Mouse (Mus musculus): ENCODE results near the gene Serpina3n.
"Not testable (repeated sequence)": the region's sequence is repeated elsewhere in the genome, so short reads cannot be mapped to it uniquely, and the experiment has no call there.

Serpina3n gene

GRCm38 (mm10) chr12:104406454-104406885 is at the start of gene Serpina3n:
TSS of gene Serpina3n (plus strand) at chr12:104406729.
- in situ Hi-C loops (cut with MboI, MseI), result no loop called here

GRCm38 (mm10) chr12:104369986-104370385 is 36.5 kb upstream of the Serpina3n start:
- in situ Hi-C loops (cut with MboI, MseI), result no loop called here

- in situ Hi-C loops (cut with MboI, MseI), result not testable (repeated sequence)
These were observed 29.4 kb upstream of the Serpina3n start for GRCm38 (mm10) chr12:104377179-104377578.

GRCm38 (mm10) chr12:104378351-104378750 is 28.2 kb upstream of the Serpina3n start:
- in situ Hi-C loops (cut with MboI, MseI), result not testable (repeated sequence)

GRCm38 (mm10) chr12:104378815-104379214 is 27.7 kb upstream of the Serpina3n start:
- in situ Hi-C loops (cut with MboI, MseI), result not testable (repeated sequence)

- in situ Hi-C loops (cut with MboI, MseI), result no loop called here
These were observed 26.7 kb upstream of the Serpina3n start for GRCm38 (mm10) chr12:104379856-104380255.

- in situ Hi-C loops (cut with MboI, MseI), result not testable (repeated sequence)
These were observed 25.4 kb upstream of the Serpina3n start for GRCm38 (mm10) chr12:104381071-104381604.

GRCm38 (mm10) chr12:104385987-104386386 is 20.5 kb upstream of the Serpina3n start:
- in situ Hi-C loops (cut with MboI, MseI), result not testable (repeated sequence)

- in situ Hi-C loops (cut with MboI, MseI), result not testable (repeated sequence)
These were observed 19.7 kb upstream of the Serpina3n start for GRCm38 (mm10) chr12:104386878-104387277.

GRCm38 (mm10) chr12:104388477-104388876 is 18.1 kb upstream of the Serpina3n start:
- in situ Hi-C loops (cut with MboI, MseI), result no loop called here

GRCm38 (mm10) chr12:104391057-104391456 is 15.5 kb upstream of the Serpina3n start:
- in situ Hi-C loops (cut with MboI, MseI), result not testable (repeated sequence)

GRCm38 (mm10) chr12:104403968-104404367 is 2.6 kb upstream of the Serpina3n start:
- in situ Hi-C loops (cut with MboI, MseI), result no loop called here

- in situ Hi-C loops (cut with MboI, MseI), result loop anchor here in 1 of 2 experiments (5.0 kb wide), 1 partner anchor 340 kb away; no protein-coding TSS in a partner anchor
These were observed 6.0 kb downstream of the Serpina3n start for GRCm38 (mm10) chr12:104412507-104412906.

GRCm38 (mm10) chr12:104414576-104414975 is 8.0 kb downstream of the Serpina3n start:
- in situ Hi-C loops (cut with MboI, MseI), result loop anchor here in 1 of 2 experiments (5.0 kb wide), 1 partner anchor 342 kb away; no protein-coding TSS in a partner anchor

- in situ Hi-C loops (cut with MboI, MseI), result loop anchor here in 1 of 2 experiments (5.0 kb wide), 1 partner anchor 353 kb away; no protein-coding TSS in a partner anchor
These were observed 9.2 kb downstream of the Serpina3n start for GRCm38 (mm10) chr12:104415625-104416315.

GRCm38 (mm10) chr12:104418340-104419135 is 12.0 kb downstream of the Serpina3n start:
- in situ Hi-C loops (cut with MboI, MseI), result loop anchor here in 1 of 2 experiments (5.0 kb wide), 1 partner anchor 356 kb away; no protein-coding TSS in a partner anchor

- in situ Hi-C loops (cut with MboI, MseI), result loop anchor here in 1 of 2 experiments (5.0 kb wide), 1 partner anchor 357 kb away; no protein-coding TSS in a partner anchor
These were observed 12.6 kb downstream of the Serpina3n start for GRCm38 (mm10) chr12:104419136-104419462.

GRCm38 (mm10) chr12:104422615-104423392 is 16.3 kb downstream of the Serpina3n start:
- in situ Hi-C loops (cut with MboI, MseI), result loop anchor here (5.0 kb wide), 2 partner anchors 426 to 436 kb away; partner anchors contain the start of gene Serpina11 (in 1 of the 2)

GRCm38 (mm10) chr12:104425591-104425990 is 19.1 kb downstream of the Serpina3n start:
- in situ Hi-C loops (cut with MboI, MseI), result no loop called here

GRCm38 (mm10) chr12:104426915-104427314 is 20.4 kb downstream of the Serpina3n start:
- in situ Hi-C loops (cut with MboI, MseI), result no loop called here

GRCm38 (mm10) chr12:104431359-104431758 is 24.8 kb downstream of the Serpina3n start:
- in situ Hi-C loops (cut with MboI, MseI), result loop anchor here in 1 of 2 experiments (10.0 kb wide), 1 partner anchor 1043 kb away; no protein-coding TSS in a partner anchor
